Mouse (Mus musculus) right cerebral cortex, postnatal 4 days (tissue): Measurements from ENCODE around the gene Alkal2.
A peak's percentile ranks its signal among the peaks of the same experiment; 100 is the strongest.

Source experiments
- DNase-seq: peaks from one replicate; pipeline ENCODE4 v3.0.0-alpha.2; 2022

Alkal2 gene

DNA sequence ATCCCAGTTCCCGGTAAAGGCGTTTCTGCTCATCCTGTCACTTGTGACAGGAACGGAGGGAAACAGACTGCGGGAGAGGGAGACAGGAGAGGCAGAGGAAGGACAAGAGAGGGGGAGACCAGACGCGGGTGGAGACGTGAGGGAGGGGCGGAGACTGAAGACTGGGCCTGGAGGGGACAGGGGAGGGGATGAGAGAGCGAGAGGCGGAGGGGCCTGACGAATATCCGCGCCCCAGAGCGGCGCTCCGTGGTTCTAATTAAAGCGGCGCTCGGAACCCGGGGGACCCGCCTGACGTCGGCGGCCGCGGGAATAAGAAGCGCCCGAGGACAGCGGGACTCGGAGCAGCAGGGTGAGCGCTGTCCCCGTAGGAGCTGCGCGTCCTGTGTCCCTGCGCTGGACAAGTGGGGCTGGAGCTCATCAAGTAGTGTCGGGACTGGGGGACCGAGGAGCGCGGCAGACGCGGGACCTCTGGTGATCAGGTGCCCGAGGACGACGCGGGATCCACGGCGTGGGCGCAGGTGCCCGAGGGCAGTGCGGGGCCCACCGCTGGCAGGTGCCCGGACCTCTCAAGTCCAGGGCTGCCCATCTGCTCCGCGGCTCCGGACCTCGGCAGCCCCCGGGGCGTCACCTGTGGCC is at the start of gene Alkal2:
Alkal2 (plus strand) TSS at position 337 of the 636 bp plus-strand sequence.
- DNase-seq = peak; percentile 14

DNA sequence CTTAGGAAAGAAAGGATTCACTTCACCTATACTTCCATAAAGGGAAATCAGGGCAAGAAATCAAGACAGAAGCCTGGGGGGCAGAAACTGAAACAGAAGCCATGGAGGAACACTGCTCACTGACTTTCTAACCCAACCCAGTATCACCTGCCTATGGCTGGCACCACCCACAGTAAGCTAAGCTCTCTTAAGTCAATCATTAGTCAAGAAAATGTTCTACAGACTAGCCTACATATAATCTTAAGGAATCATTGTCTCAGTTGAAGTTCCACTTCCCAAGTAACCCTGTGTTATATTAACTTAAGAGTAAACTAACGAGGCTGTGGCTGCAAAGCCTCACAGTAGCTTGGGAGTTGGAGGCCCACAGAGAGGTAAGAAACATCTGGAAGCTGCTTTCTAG is 35.6 kb upstream of the Alkal2 start:
- DNase-seq = no peak

DNA sequence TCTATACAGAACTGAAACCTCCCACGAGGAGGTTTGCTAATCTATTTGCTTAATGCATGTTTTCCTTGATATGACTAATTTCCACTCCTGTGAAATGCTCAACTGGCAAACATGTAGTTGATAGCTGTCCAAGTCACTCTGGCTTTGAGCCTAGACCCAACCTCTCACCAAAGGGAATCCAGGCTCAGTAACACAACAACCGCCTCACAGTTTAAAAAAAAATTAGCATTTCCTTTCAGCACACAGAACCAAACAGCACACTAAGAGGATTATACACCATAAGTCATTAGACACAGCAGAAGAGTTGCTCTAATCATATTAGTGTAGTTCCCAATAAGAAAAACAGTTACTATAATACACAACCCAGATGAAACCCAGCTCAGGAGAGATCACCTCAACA is 33.2 kb upstream of the Alkal2 start:
- peak; percentile 16 for DNase-seq

DNA sequence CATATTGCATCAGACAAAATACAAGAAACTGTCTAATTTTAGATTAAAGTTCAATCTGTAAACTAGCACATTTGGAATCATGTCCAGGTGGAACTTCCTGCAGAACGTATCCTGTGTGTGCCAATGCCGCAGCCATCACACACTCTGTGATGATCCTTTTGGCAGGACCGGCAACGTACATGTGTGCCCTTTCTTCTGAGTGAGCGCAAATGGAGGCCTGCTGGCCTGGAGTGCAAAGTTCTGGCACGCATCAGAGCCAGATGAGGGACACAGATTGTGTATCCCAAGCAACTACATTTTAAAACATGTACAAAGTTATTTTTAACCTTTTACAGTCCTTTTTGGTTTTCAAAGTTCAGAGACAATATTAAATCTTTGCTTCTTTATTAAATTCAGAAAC is 32.3 kb upstream of the Alkal2 start:
- DNase-seq = no peak

DNA sequence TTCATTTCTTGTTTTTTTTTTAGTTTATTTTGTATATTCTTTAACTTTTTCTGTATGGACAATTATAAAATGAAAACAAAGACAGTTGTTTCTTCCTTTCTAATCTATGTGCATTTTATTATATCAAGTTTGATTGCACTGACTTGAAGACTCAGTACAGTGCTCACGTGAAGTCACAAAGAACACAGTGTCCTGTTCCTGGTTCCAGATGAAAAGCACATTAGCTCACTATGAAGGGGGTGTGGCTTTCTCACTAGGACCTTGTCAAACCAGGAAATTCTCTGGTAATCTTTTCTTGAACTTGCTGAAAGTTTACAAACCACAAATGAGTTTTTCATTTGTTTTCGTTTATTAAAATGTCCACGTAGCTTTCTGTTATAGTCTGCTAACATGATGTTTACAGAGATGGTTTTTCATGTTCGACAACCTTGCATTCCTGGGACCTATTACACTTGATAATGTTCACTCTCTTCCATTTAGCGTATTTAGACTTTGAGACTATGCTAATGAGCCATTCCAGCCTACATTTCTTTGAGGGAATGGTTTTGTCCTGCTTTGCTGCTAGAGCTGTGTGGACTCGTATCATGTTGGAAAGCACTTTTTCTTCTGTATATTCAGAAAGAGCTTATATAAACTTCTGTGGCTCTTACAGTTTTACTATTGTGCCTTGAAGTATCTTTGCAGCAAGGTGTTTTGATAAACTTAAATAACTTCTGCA is 28.5 kb upstream of the Alkal2 start:
- no peak for DNase-seq

DNA sequence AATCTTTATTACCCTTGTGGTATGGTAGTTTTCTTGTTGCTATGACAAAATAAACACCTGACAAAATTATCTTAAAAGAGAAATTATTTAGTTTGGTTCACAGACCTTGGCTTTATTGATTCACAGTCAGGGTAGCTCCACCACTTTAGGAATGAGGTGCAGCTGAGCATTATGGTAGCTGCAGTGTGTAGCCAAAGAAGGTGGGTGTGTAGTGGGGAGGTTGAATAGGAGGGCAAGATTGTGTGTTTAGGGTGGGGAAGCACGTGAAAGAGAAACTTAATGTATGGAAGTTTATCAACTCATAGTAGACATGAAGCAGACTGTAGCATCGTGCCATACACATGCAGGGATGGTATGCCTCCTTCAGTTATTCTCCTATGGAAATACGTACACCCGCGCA is 27.9 kb upstream of the Alkal2 start:
- DNase-seq = no peak

DNA sequence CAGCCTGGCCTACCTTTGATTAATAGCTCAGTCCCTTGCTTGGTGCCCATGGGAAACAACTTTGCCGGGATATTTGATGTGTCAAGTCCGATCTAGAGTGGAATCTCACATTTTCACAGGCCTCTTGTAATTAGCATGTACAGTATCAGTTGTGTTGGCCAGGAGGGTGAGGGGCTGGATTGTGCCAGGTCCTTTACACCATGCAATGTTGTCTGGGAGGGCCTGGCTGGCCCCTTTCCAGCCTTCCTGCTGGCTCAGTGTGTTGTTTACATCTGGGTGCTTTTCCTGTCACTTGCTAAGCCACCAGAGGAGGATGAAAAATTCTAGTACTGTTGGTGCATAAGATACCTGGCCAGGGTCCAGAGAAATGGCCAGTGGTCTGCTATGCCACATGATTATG is 19.8 kb upstream of the Alkal2 start:
- DNase-seq = peak; percentile 31

DNA sequence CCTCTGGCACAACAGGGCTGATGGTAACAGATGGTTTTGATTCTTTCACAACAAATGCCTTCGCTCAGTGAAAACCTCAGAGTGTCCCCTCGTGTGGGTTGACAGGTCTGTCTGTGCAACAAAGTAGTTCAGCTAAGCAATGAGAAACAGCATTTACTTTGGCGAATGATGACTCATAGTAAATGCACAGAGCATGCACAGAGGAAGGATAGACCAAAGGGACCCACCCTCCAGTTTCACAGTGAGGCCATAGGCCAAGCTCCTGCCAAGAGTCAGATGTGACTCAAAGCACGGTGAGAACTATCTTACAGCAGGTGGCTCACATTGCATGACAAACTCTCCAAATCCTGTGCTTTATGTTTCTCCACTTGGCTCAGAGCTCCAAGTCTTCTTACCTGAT is 18.3 kb upstream of the Alkal2 start:
- DNase-seq = no peak

DNA sequence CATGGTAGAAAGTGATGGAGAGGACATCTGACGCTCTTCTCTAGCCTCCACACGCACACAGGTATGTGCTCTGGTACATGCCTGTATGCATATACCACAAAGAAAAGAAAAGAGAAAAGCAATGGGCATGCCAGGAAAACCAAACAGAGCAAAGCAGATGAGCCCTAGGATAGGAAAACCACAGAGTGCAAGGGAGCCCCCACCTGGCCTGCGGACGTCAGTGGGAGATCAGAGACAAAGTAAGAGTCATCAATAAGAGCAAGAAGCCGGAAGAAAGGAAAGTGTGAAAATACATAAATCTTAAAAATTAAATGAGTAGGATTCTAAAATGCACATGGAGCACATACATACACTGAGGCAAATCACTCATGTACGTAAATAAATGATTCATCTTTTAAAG is 4.7 kb upstream of the Alkal2 start:
- DNase-seq = no peak

DNA sequence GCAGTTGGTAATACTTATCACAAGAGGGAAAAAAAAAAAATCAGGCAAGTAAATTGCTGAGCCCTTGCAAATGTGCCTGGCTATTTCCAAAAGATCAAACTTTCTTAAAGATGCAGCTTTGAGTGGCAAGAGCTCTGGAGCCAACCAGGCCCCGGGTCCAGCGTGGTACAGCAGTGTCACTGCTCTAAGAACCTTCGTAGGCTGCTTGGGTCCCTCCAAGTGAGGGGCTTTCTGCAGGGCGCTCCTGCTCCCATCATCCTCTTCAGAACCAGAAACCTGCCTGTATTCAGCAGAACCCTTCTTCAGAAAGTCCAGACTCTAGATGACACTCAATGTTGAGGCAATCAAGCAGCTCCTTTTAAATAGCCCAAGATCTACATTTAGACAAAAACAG is 533 bp upstream of the Alkal2 start:
- DNase-seq = no peak

DNA sequence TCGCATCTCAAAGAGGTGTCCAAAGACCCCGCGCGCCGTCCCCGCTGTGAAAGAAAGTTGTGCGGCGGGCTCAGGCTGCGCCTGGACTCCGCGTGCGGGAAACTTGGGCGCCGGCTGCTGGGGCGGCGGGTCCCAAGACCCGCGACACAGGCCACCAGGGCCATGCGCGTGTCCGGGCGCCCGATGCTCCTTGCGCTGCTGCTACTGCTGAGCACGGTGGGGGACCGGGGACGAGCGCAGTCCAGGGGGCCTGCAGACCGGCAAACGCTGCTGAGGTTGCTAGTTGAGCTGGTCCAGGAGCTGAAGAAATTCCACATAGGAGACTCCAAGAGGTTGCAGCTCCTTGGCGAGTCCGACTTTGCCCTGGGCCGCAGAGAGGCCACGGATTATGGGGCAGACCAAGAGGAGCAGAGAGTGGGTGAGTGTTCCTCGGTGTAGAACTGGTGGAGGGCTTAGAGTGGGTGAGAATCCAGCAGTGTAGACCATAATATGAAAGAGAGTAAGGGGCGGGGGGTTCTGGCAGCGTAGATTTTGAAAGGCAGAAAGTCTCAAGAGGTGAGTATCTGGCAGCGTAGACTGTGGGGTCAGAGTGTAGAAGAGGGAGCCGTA is 604 bp downstream of the Alkal2 start:
- DNase-seq = peak; percentile 12

DNA sequence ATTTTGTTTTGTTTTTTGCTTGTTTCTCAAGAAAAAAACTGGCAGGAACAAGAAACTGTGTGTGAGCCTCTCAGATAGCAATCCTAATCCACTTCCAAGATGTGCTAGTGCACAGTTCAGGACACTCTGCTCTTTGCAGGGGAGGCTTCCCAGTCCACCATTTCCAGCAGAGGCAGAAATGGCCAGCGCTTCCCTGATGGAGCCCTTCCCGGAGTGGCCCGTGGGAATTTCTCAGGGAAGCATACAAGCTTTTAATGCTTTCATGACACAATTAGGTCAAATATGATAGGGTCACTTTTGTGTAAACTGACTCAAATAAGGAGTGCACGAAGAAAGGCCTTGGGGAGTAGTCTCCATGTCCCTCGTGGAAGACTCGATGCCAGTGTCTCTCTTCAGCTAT is 1.8 kb downstream of the Alkal2 start:
- no peak for DNase-seq

DNA sequence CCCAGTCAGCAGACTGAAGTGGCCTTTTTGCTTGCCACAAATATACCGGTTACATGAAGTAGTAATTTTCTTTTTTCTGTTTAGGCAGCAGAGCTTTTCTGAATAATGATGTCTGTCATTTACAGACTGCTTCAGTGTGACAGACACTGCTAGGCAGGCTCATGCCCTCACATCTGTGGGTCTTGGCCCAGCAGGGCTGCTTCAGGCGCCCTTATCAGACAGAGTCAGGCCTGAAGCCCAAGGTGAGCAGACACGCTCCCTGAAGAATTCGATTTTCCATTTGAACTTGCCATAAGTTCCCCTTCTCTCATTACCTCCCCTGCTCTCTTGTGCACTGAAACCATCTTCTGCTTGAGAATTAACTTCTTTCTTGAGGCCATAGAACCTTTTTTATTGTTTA is 3.9 kb downstream of the Alkal2 start:
- DNase-seq = no peak

DNA sequence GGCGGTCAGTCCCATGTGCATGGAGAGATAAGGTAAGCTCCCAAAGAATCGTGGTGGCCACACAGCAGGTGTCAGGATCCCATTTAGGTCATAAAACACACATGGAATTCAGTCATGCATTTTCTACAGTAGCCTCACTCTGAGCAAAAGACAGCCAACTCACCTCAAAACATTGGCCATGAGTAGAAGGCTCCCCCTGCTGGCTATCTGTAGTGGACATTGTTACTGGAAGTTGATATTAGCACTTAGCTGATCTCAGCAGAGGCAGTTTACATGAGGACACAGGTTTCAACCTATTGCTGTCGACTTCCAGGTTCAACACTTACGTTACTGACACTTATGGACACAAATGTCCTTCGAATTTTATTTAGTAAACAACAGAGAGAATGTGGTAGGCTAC is 5.9 kb downstream of the Alkal2 start:
- peak; percentile 70 for DNase-seq

DNA sequence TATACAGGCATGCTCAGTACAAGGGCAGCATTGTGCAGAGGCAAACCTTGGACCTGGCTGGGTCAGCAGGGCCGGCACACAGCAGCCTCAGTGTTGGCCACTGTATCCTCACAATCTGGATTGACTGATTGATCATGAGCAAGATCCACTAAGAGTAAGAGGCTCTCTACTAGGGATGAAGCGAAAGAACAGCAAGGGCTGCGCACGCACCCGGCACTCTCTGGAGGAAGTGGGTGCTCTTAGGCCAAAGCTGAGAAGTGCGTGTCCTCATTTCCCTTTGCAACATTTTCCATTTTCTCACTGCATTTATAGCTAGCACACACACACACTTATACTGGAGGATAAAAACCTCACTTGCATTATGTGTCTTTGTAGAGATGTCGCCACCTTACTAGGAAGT is 7.3 kb downstream of the Alkal2 start:
- DNase-seq = no peak

DNA sequence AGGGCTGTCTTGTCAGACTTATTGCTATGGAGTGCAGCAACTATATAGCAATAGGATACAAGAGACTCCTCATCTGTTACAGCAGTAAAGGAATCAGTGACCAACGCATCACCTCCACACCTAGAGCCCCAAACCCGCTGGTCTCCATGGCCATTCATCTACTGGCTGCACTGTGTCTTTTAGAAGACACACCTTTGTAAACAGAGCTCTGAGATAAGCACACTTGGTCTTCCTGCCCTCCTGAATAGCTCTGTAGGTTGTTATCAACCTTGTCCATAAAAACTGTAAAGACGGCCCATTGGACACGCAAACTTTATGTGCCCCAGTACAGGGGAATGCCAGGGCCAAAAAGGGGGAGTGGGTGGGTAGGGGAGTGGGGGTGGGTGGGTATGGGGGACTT is 12.9 kb downstream of the Alkal2 start:
- DNase-seq = no peak

DNA sequence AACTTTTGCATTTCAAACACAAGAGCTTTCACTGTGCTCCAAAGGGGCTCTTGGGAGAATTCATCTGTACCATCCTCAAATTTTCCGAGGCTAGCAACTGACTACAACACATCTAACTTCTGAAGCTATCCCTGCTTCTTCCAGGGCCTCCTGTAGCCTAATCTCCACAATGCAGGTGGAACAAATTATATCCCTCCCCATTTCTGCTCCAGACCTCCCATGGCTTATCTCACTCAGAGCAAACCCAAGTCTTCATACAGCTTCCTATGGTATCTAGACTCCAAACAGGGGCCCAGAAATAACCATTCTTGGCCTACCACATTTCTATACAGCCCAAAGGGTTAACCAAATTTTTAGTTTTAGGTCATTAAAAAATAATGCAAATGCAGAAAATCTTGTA is 24.5 kb downstream of the Alkal2 start:
- DNase-seq = no peak

DNA sequence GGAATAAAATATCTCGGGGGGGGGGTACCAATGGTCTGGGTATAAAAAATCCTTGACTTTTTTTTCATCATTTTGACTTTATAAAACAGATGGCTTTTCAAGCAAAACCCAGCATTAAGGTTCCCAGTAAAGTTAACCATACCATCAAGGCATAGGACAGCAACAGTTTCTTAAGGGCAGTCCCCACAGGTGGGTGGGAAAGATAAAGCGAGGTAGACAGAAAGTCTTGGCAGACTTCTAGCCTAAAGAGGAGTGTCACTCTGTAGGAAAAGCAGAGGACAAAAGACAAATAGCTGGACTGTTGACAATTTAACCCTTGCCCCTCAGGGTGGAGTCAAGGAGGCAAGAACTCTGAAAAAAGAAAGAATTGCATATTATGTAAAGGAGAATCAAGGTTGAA is 25.8 kb downstream of the Alkal2 start:
- no peak for DNase-seq

DNA sequence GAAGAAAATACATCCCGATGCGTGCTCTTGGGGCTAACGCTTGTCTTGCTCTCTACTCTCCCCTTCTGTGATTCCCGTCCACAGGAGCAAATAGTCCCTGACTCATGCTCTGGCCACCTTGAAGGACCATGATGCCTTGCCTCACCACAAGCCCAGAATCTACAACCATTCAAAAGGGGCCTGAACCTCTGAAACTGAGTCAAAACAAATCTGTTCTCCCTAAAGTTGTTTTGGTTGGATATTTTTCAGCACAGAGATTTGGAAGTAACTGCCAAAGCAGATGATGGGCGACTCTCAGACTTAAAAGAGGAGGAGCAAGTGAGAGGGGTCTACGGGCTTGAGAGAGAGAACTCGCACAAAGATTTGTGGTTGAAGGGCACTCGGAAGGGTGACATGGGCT is 26.7 kb downstream of the Alkal2 start:
- no peak for DNase-seq

DNA sequence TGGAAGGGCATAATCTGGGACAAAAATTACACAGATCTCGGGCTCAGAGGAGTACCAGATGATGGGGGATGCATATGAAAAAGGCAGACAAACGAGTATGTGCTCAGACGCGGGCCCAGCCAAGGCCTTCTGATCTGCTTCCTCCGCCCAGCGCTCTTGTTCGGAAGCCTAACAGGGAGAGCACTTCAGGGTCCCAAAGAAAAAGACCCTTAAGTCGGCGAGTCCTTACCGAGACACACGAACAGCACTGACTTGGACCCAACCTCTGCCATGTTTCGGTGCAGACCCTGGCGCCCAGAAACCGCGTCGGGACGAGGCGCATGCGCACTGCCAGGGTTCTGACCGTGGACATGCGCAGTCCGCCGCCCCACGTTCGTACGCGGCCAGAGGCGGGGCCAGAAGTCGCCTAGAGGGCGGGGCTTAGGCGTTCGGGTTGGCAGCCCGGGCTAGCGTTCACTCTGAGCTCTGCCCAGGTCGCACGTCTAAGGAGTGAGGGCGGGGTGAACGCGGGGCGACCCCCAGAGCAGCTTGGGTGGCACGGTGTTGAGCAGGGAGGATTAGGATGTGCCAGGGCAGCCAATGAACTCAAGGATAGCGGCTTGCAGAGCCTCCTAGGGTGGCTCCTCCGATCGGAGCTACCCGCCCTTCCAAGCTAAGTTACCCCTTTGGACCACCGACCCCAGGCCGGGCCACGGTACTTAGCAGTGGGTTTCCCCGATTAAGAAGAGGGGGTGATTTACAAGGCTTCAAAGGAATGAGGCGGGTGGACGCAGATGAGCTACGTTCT is 27.3 kb downstream of the Alkal2 start, which contains the start of the genes Acp1 and Sh3yl1:
Acp1 (minus strand) TSS at position 329 of the 787 bp plus-strand sequence.
Sh3yl1 (plus strand) TSS at position 408 of the 787 bp plus-strand sequence.
- DNase-seq = peak; percentile 95

DNA sequence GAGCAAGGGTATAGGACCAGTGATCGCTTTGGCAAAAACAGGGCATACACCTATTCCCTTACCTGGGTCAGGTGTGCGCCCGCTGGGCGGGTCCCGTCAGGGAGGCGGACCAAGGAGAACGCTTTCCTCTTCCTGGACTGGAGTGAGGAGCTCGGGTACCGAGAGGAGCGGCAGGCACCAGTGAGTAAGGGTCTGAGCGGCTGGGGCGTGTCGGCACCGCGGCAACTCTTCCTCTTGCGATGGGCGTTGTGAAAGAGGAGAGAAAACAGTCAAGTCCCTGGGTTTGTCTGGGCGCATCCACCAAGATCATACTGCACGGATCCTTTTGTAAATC is 27.9 kb downstream of the Alkal2 start:
- peak; percentile 48 for DNase-seq

DNA sequence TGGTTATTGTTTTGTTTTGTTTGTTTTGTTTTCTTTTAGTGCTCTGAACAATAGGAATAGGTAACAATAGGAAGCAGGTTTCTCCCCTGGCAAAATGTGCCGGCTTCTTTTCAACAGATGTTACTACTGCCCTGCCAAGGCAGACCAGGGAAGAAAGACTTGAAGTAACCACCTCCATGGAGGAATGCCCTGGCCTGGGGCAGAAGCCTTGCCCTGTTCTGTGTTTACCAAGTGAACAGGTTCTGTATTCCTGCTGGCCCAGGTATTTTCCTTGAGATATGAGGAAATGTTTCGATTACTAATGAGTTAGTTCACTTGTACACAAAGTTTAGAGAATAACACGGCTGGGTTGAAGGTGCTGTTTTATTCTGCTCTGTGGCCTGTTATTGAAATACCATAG is 28.7 kb downstream of the Alkal2 start:
- no peak for DNase-seq

DNA sequence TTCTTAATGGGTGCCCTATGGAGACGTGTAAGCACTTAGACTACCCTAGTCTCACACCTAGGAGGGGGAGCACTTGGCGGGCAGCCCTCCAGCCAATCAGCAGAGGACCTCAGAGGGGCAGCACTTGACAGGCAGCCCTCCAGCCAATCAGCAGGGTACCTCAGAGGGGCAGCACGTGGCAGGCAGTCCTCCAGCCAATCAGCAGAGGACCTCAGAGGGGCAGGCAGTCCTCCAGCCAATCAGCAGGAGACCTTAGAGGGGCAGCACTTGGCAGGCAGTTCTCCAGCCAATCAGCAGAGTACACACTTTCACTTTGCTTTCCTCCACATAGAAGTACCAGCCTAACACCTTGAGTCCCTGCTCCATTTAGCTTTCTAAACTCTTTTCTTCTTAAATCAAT is 38.3 kb downstream of the Alkal2 start:
- DNase-seq = no peak

DNA sequence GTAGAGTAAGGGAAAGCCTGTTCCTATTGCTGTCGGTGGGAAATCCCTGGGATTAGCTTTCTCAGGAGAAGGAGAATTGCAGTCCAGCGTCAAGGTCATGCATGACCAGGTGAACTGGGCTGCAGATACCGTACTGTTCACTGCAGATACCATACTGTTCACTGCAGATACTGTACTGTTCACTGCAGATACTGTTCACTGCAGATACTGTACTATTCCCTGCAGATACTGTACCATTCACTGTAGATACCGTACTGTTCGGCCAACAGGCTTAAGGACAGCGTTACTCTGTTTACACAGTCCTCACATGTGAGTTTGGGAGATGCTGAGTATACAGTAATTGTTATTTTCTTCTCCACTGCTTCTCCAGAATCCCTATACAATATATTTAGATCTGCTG is 44.1 kb downstream of the Alkal2 start:
- DNase-seq = no peak
